Mouse (Mus musculus): ENCODE measurements at regions not wholly inside any gene's neighbourhood (a gene's known extent, or its start where the extent isn't known, plus 50 kb on each side); places are given as distances from the start of the nearest gene placed in this dataset.

- peaks cover 40% of the 10 kb centered on the region for H3K4me1 ChIP-seq (ENCODE audit: insufficient read depth, low read depth, low read length)
- no peak for TF ChIP-seq POLR2AphosphoS5 (IDR thresholded peaks at IDR 0.05; ENCODE audit: insufficient replicate concordance, low read depth, low read length)
- H3K36me3 ChIP-seq (replicated peaks), result no peaks in the 10 kb centered on the region
- DNase-seq (ENCODE audit: low spot score) (no peak), ATAC-seq (ENCODE audit: extremely low read depth, insufficient number of reproducible peaks, low FRiP score, poor library complexity, severe bottlenecking) (no peak)
- no peaks in the 10 kb centered on the region for H3K27me3 ChIP-seq (ENCODE audit: insufficient read depth, low read length)
- no peak overlapping the region; the same call in 1 of the 2 replicates for H3K4me3 ChIP-seq (ENCODE audit: low read depth, low read length)
- peaks cover 6% of the 10 kb centered on the region for H3K9me3 ChIP-seq (replicated peaks)
Observed at GRCm38 (mm10) chr9:11277810-11278209, 373.2 kb upstream of the Cntn5 start.

GRCm38 (mm10) chr9:11276966-11277365, 372.4 kb upstream of the Cntn5 start:
- DNase-seq (ENCODE audit: low spot score) (no peak), ATAC-seq (ENCODE audit: extremely low read depth, insufficient number of reproducible peaks, low FRiP score, poor library complexity, severe bottlenecking) (no peak)
- Histone ChIP-seq H3K4me3 (ENCODE audit: low read depth, low read length) (no peak overlapping the region), H3K9me3 (replicated peaks) (peaks cover 6% of the 10 kb centered on the region), H3K4me1 (ENCODE audit: insufficient read depth, low read depth, low read length) (peaks cover 42% of the 10 kb centered on the region), H3K36me3 (replicated peaks) (no peaks in the 10 kb centered on the region), H3K27me3 (ENCODE audit: insufficient read depth, low read length) (no peaks in the 10 kb centered on the region)
- TF ChIP-seq GATA1 (IDR thresholded peaks at IDR 0.05; ENCODE audit: borderline replicate concordance, low read length), result no peak
- TF ChIP-seq CTCF (IDR thresholded peaks at IDR 0.05; ENCODE audit: low read depth, low read length), result no peak
- TF ChIP-seq TAL1 (conservative IDR thresholded peaks at IDR 0.05; ENCODE audit: low read depth, low read length), result no peak
- TF ChIP-seq POLR2AphosphoS5 (IDR thresholded peaks at IDR 0.05; ENCODE audit: insufficient replicate concordance, low read depth, low read length), result no peak
- no peak for TF ChIP-seq GATA2 (IDR thresholded peaks at IDR 0.05; ENCODE audit: borderline replicate concordance, low read depth, low read length)

- TF ChIP-seq POLR2AphosphoS5 (IDR thresholded peaks at IDR 0.05; ENCODE audit: insufficient replicate concordance, low read depth, low read length) (no peak), GATA1 (IDR thresholded peaks at IDR 0.05; ENCODE audit: borderline replicate concordance, low read length) (no peak), CTCF (IDR thresholded peaks at IDR 0.05; ENCODE audit: low read depth, low read length) (no peak), TAL1 (conservative IDR thresholded peaks at IDR 0.05; ENCODE audit: low read depth, low read length) (no peak), GATA2 (IDR thresholded peaks at IDR 0.05; ENCODE audit: borderline replicate concordance, low read depth, low read length) (no peak)
- DNase-seq (ENCODE audit: low spot score) (no peak), ATAC-seq (ENCODE audit: extremely low read depth, insufficient number of reproducible peaks, low FRiP score, poor library complexity, severe bottlenecking) (no peak)
- H3K9me3 ChIP-seq (replicated peaks), result no peaks in the 10 kb centered on the region
- no peak overlapping the region for H3K4me3 ChIP-seq (ENCODE audit: low read depth, low read length)
- no peaks in the 10 kb centered on the region for H3K27me3 ChIP-seq (ENCODE audit: insufficient read depth, low read length)
- no peaks in the 10 kb centered on the region for H3K4me1 ChIP-seq (ENCODE audit: insufficient read depth, low read depth, low read length)
- no peaks in the 10 kb centered on the region for H3K36me3 ChIP-seq (replicated peaks)
Observed at GRCm38 (mm10) chr9:11256848-11257247, 352.3 kb upstream of the Cntn5 start.

- no peaks in the 10 kb centered on the region for H3K36me3 ChIP-seq (replicated peaks)
- TF ChIP-seq TAL1 (conservative IDR thresholded peaks at IDR 0.05; ENCODE audit: low read depth, low read length), result no peak
- TF ChIP-seq CTCF (IDR thresholded peaks at IDR 0.05; ENCODE audit: low read depth, low read length), result no peak
- TF ChIP-seq GATA2 (IDR thresholded peaks at IDR 0.05; ENCODE audit: borderline replicate concordance, low read depth, low read length), result no peak
- no peak for TF ChIP-seq GATA1 (IDR thresholded peaks at IDR 0.05; ENCODE audit: borderline replicate concordance, low read length)
- TF ChIP-seq POLR2AphosphoS5 (IDR thresholded peaks at IDR 0.05; ENCODE audit: insufficient replicate concordance, low read depth, low read length), result no peak
- no peaks in the 10 kb centered on the region for H3K9me3 ChIP-seq (replicated peaks)
- H3K27me3 ChIP-seq (ENCODE audit: insufficient read depth, low read length), result no peaks in the 10 kb centered on the region
- no peaks in the 10 kb centered on the region for H3K4me1 ChIP-seq (ENCODE audit: insufficient read depth, low read depth, low read length)
- DNase-seq (ENCODE audit: low spot score) (no peak), ATAC-seq (ENCODE audit: extremely low read depth, insufficient number of reproducible peaks, low FRiP score, poor library complexity, severe bottlenecking) (no peak)
- H3K4me3 ChIP-seq (ENCODE audit: low read depth, low read length), result no peak overlapping the region
Observed at GRCm38 (mm10) chr9:11206829-11207228, 302.3 kb upstream of the Cntn5 start.

- TF ChIP-seq GATA1 (IDR thresholded peaks at IDR 0.05; ENCODE audit: borderline replicate concordance, low read length) (no peak), GATA2 (IDR thresholded peaks at IDR 0.05; ENCODE audit: borderline replicate concordance, low read depth, low read length) (no peak), CTCF (IDR thresholded peaks at IDR 0.05; ENCODE audit: low read depth, low read length) (no peak), TAL1 (conservative IDR thresholded peaks at IDR 0.05; ENCODE audit: low read depth, low read length) (no peak), POLR2AphosphoS5 (IDR thresholded peaks at IDR 0.05; ENCODE audit: insufficient replicate concordance, low read depth, low read length) (no peak)
- Histone ChIP-seq H3K9me3 (replicated peaks) (no peaks in the 10 kb centered on the region), H3K4me1 (ENCODE audit: insufficient read depth, low read depth, low read length) (no peaks in the 10 kb centered on the region), H3K27me3 (ENCODE audit: insufficient read depth, low read length) (no peaks in the 10 kb centered on the region), H3K4me3 (ENCODE audit: low read depth, low read length) (no peak overlapping the region), H3K36me3 (replicated peaks) (no peaks in the 10 kb centered on the region)
- no peak for DNase-seq (ENCODE audit: low spot score)
- no peak for ATAC-seq (ENCODE audit: extremely low read depth, insufficient number of reproducible peaks, low FRiP score, poor library complexity, severe bottlenecking)
Observed at GRCm38 (mm10) chr9:11206267-11206666, 301.7 kb upstream of the Cntn5 start.

GRCm38 (mm10) chr9:11192183-11192582, 287.6 kb upstream of the Cntn5 start:
- DNase-seq (ENCODE audit: low spot score), result no peak
- Histone ChIP-seq H3K4me1 (ENCODE audit: insufficient read depth, low read depth, low read length) (no peaks in the 10 kb centered on the region), H3K36me3 (replicated peaks) (no peaks in the 10 kb centered on the region), H3K9me3 (replicated peaks) (no peaks in the 10 kb centered on the region), H3K4me3 (ENCODE audit: low read depth, low read length) (no peak overlapping the region), H3K27me3 (ENCODE audit: insufficient read depth, low read length) (no peaks in the 10 kb centered on the region)
- no peak for ATAC-seq (ENCODE audit: extremely low read depth, insufficient number of reproducible peaks, low FRiP score, poor library complexity, severe bottlenecking)
- no peak for TF ChIP-seq TAL1 (conservative IDR thresholded peaks at IDR 0.05; ENCODE audit: low read depth, low read length)
- no peak for TF ChIP-seq CTCF (IDR thresholded peaks at IDR 0.05; ENCODE audit: low read depth, low read length)
- TF ChIP-seq GATA1 (IDR thresholded peaks at IDR 0.05; ENCODE audit: borderline replicate concordance, low read length), result no peak
- no peak for TF ChIP-seq GATA2 (IDR thresholded peaks at IDR 0.05; ENCODE audit: borderline replicate concordance, low read depth, low read length)
- TF ChIP-seq POLR2AphosphoS5 (IDR thresholded peaks at IDR 0.05; ENCODE audit: insufficient replicate concordance, low read depth, low read length), result no peak

GRCm38 (mm10) chr9:11145799-11146198, 241.2 kb upstream of the Cntn5 start:
- Histone ChIP-seq H3K4me1 (ENCODE audit: insufficient read depth, low read depth, low read length) (no peaks in the 10 kb centered on the region), H3K27me3 (ENCODE audit: insufficient read depth, low read length) (no peaks in the 10 kb centered on the region), H3K9me3 (replicated peaks) (no peaks in the 10 kb centered on the region), H3K4me3 (ENCODE audit: low read depth, low read length) (no peak overlapping the region), H3K36me3 (replicated peaks) (no peaks in the 10 kb centered on the region)
- TF ChIP-seq GATA2 (IDR thresholded peaks at IDR 0.05; ENCODE audit: borderline replicate concordance, low read depth, low read length) (no peak), TAL1 (conservative IDR thresholded peaks at IDR 0.05; ENCODE audit: low read depth, low read length) (no peak), GATA1 (IDR thresholded peaks at IDR 0.05; ENCODE audit: borderline replicate concordance, low read length) (no peak), POLR2AphosphoS5 (IDR thresholded peaks at IDR 0.05; ENCODE audit: insufficient replicate concordance, low read depth, low read length) (no peak)
- no peak for DNase-seq (ENCODE audit: low spot score)
- no peak for ATAC-seq (ENCODE audit: extremely low read depth, insufficient number of reproducible peaks, low FRiP score, poor library complexity, severe bottlenecking)

Data from G1E (cell line).